Mouse (Mus musculus): Measurements from ENCODE around the gene Rad54l2.

The Rad54l2 gene

GRCm38 (mm10) chr9:106754311-106754710 lies 34.7 kb downstream of the Rad54l2 start:
- no peak for DNase-seq (ENCODE audit: low read depth in 2 of 2, low spot score in 2 of 2)

GRCm38 (mm10) chr9:106752135-106752534 lies 36.9 kb downstream of the Rad54l2 start:
- DNase-seq (ENCODE audit: low read depth in 2 of 2, low spot score in 2 of 2), result no peak

GRCm38 (mm10) chr9:106739962-106740361 lies 49.0 kb downstream of the Rad54l2 start:
- no peak for DNase-seq (ENCODE audit: low read depth in 2 of 2, low spot score in 2 of 2)

- DNase-seq (ENCODE audit: low read depth in 2 of 2, low spot score in 2 of 2), result no peak
Measured at GRCm38 (mm10) chr9:106739056-106739455, 49.9 kb downstream of the Rad54l2 start.

GRCm38 (mm10) chr9:106738199-106738985 lies 50.6 kb downstream of the Rad54l2 start:
- DNase-seq (ENCODE audit: low read depth in 2 of 2, low spot score in 2 of 2), result no peak

- no peak for DNase-seq (ENCODE audit: low read depth in 2 of 2, low spot score in 2 of 2)
Measured at GRCm38 (mm10) chr9:106733690-106734089, 55.3 kb downstream of the Rad54l2 start.

- DNase-seq (ENCODE audit: low read depth in 2 of 2, low spot score in 2 of 2), result no peak
Measured at GRCm38 (mm10) chr9:106729416-106729815, 59.6 kb downstream of the Rad54l2 start.

- DNase-seq (ENCODE audit: low read depth in 2 of 2, low spot score in 2 of 2), result no peak
Measured at GRCm38 (mm10) chr9:106726891-106727290, 62.1 kb downstream of the Rad54l2 start.

GRCm38 (mm10) chr9:106725435-106725834 lies 63.6 kb downstream of the Rad54l2 start:
- DNase-seq (ENCODE audit: low read depth in 2 of 2, low spot score in 2 of 2), result no peak

- no peak for DNase-seq (ENCODE audit: low read depth in 2 of 2, low spot score in 2 of 2)
Measured at GRCm38 (mm10) chr9:106724864-106725263, 64.1 kb downstream of the Rad54l2 start.

GRCm38 (mm10) chr9:106716729-106717128 lies 72.3 kb downstream of the Rad54l2 start:
- DNase-seq (ENCODE audit: low read depth in 2 of 2, low spot score in 2 of 2), result no peak

- no peak for DNase-seq (ENCODE audit: low read depth in 2 of 2, low spot score in 2 of 2)
Measured at GRCm38 (mm10) chr9:106716232-106716631, 72.8 kb downstream of the Rad54l2 start.

- no peak for DNase-seq (ENCODE audit: low read depth in 2 of 2, low spot score in 2 of 2)
Measured at GRCm38 (mm10) chr9:106712470-106712869, 76.5 kb downstream of the Rad54l2 start.

- DNase-seq (ENCODE audit: low read depth in 2 of 2, low spot score in 2 of 2), result no peak
Measured at GRCm38 (mm10) chr9:106692973-106693481, 96.0 kb downstream of the Rad54l2 start.

- DNase-seq (ENCODE audit: low read depth in 2 of 2, low spot score in 2 of 2), result no peak
Measured at GRCm38 (mm10) chr9:106688834-106689233, 100.2 kb downstream of the Rad54l2 start.

GRCm38 (mm10) chr9:106686983-106687650 lies 101.9 kb downstream of the Rad54l2 start:
- DNase-seq (ENCODE audit: low read depth in 2 of 2, low spot score in 2 of 2), result peak; percentile 46 to 69

GRCm38 (mm10) chr9:106685249-106686101 lies 103.5 kb downstream of the Rad54l2 start, which contains the start of gene Tex264:
Tex264 (minus strand) TSS chr9:106685927.
- DNase-seq (ENCODE audit: low read depth in 2 of 2, low spot score in 2 of 2), result peak; percentile 58 to 64

- DNase-seq (ENCODE audit: low read depth in 2 of 2, low spot score in 2 of 2), result peak in 1 of 2 experiments; percentile 9
Measured at GRCm38 (mm10) chr9:106684918-106685248, 104.1 kb downstream of the Rad54l2 start.

GRCm38 (mm10) chr9:106684093-106684872 lies 104.7 kb downstream of the Rad54l2 start:
- DNase-seq (ENCODE audit: low read depth in 2 of 2, low spot score in 2 of 2), result no peak

GRCm38 (mm10) chr9:106681026-106681425 lies 108.0 kb downstream of the Rad54l2 start:
- no peak for DNase-seq (ENCODE audit: low read depth in 2 of 2, low spot score in 2 of 2)

- no peak for DNase-seq (ENCODE audit: low read depth in 2 of 2, low spot score in 2 of 2)
Measured at GRCm38 (mm10) chr9:106678242-106678641, 110.8 kb downstream of the Rad54l2 start.
